Mouse (Mus musculus): Measurements from ENCODE around the gene Bbs10.

GRCm38 (mm10) chr10:111251666-111252065 is 46.8 kb upstream of the Bbs10 start:
- TF ChIP-seq CTCF (IDR thresholded peaks at IDR 0.05; ENCODE audit: low read depth, low read length) (no peak), GATA1 (IDR thresholded peaks at IDR 0.05; ENCODE audit: borderline replicate concordance, low read length) (no peak), TAL1 (conservative IDR thresholded peaks at IDR 0.05; ENCODE audit: low read depth, low read length) (no peak), POLR2AphosphoS5 (IDR thresholded peaks at IDR 0.05; ENCODE audit: insufficient replicate concordance, low read depth, low read length) (no peak), GATA2 (IDR thresholded peaks at IDR 0.05; ENCODE audit: borderline replicate concordance, low read depth, low read length) (no peak)
